Mouse (Mus musculus) small intestine, adult 2 months (tissue): ENCODE measurements around the gene 1110032F04Rik.

Source experiments
- CTCF ChIP-seq: fragments of 200-500 bp; IDR thresholded peaks from 2 replicates; pipeline ENCODE4 v1.5.1; 2012; ENCODE audit warnings: low read depth, mild to moderate bottlenecking, control low read depth, inconsistent platforms, low read length, moderate library complexity, mixed read lengths; ENCODE audit not compliant: insufficient replicate concordance, insufficient read length; ENCODE audit errors: extremely low read depth
- POLR2A ChIP-seq: fragments of 200-500 bp; IDR thresholded peaks from 2 replicates; pipeline ENCODE4 v1.6.1; 2012; ENCODE audit warnings: low read depth, mild to moderate bottlenecking, control low read depth, inconsistent platforms, low read length, moderate library complexity

DNA sequence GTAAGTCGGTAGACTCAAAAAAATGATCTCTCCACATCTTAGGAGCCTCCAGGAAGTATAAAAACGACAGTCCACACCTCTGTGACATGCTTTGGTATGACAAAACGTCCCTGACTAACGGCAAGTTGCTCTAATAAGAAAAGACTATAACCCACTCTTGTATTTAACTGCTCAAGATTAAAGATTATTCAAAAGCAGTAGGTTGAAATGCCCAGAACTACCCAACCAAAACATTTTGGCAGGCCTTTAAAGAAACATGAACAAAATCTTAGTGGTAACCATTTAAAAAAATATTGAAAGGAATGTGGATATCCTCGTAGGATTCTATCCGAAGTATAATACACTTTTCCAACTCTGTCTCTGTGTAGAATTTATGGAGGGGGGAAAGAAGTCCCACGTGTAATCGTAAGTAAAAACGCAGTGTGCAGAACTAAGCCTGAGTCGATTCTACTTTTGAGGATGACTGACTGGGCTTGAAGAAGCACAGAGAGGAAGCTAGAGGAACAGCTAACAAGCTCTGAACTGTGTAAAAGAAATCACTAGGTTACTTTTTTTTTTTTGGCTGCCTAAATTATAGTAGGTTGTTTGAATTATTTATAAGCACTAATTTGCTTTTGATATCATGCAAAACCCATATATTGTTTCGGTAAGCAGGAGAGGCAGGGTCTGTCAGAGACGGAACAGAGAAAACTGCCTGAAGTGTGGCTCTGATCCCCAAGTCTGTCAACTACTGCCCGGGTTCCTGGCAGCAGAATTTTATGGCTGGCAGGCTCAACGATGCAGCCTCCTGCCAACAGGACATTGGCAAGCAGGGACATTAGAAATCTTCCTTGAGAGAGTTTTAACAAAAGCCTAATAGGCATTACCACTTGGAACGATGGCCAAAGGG lies 45.3 kb upstream of the 1110032F04Rik start:
- TF ChIP-seq CTCF (no peak), POLR2A (no peak)
